Mouse (Mus musculus): ENCODE results near the gene Olfr1240. TPM values are rescaled to one million over a fixed set of nuclear protein-coding genes. Genes with fewer than 3 reads are reported as not detected.

The Olfr1240 gene
- polyA plus RNA-seq (2015; fragmentation: Nextera tagmentation; extraction: Ambion mirVana) = 0.13 and 0.14 TPM in 2 replicates

DNA sequence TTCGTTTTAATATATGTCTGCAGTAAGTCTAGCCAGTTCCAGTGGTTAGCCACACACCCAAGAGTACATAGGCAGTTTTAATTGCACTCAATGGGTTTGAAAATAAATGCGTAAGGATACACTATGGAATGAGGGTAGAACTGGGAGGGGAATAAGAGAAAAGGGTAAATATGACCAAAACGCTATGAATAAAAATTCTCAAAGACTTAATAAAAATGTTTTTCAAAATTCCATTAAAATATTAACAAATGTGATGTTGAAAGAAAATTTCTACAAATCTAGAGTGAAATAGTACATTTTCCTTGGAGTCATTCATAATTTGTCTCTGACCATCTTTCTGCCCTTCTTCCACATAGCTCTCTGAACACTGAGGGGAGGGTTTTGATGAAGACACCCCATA is at the start of gene Olfr1240:
Gene Olfr1240 (minus strand): TSS at position 101 of the 400 bp plus-strand sequence.
- H3K9ac ChIP-seq = no peak within 1 kb of the TSS
- no peaks in the 10 kb centered on the region for H3K4me1 ChIP-seq
- no peaks in the 10 kb centered on the region for H3K36me3 ChIP-seq
- 82% methylated on average over 3 of the region's 3 CpGs for WGBS
- H3K27ac ChIP-seq (replicated peaks) = no peak within 1 kb of the TSS
- ATAC-seq (ENCODE audit: insufficient number of reproducible peaks, low FRiP score, low TSS enrichment, low read depth) = no peak
- H3K27me3 ChIP-seq = no peaks in the 10 kb centered on the region
- H3K9me3 ChIP-seq (replicated peaks) = no peaks in the 10 kb centered on the region
- H3K4me3 ChIP-seq (replicated peaks) = no peak within 1 kb of the TSS
- no peak within 1 kb of the TSS for H3K4me2 ChIP-seq (replicated peaks)

DNA sequence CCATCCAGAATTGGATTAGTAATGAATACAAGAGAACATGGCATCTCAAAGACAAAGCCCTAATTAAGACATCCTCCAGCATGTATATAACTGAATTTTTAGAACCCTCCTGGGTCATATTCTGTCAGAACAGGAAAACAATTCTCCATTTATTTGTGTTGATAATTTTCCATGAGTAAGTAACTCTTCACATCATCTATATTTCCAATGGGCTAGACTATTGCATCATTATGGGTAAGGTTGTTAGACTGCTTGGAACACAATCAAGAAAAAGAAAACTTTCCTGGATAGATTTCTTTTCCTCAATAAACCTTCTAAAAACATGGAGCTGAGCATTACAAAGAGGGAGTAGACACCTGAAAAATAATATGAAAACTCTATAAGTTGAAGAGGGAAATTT is 44.2 kb upstream of the Olfr1240 start, which contains the start of gene Olfr1241:
Gene Olfr1241 (minus strand): TSS at position 101 of the 400 bp plus-strand sequence.
- H3K4me3 ChIP-seq (replicated peaks) = no peak within 1 kb of the TSS
- no peaks in the 10 kb centered on the region for H3K9me3 ChIP-seq (replicated peaks)
- no peaks in the 10 kb centered on the region for H3K4me1 ChIP-seq
- ATAC-seq (ENCODE audit: insufficient number of reproducible peaks, low FRiP score, low TSS enrichment, low read depth) = no peak
- no peaks in the 10 kb centered on the region for H3K27me3 ChIP-seq
- no peak within 1 kb of the TSS for H3K9ac ChIP-seq
- H3K36me3 ChIP-seq = no peaks in the 10 kb centered on the region
- H3K27ac ChIP-seq (replicated peaks) = no peak within 1 kb of the TSS
- no peak within 1 kb of the TSS for H3K4me2 ChIP-seq (replicated peaks)

DNA sequence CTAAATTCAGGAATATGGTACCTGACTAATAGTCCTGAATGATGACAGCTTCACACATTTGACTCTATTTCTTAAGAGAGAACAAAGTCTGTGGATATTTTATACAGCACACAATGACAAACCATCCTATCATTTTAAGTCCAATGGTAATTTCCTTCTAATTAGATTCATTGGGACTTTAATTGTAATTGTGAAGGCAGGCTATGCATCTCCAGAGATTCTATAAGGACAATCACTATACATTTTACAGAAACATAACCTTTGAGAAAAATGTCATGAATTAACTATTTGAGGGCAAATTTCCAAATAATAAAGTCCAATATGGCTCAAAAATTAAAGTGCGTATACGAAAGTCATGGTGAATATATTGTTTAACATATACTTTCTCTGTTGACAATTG is 22.5 kb downstream of the Olfr1240 start, which contains the start of gene Olfr1239:
Gene Olfr1239 (minus strand): TSS at position 101 of the 400 bp plus-strand sequence.
- no peaks in the 10 kb centered on the region for H3K9me3 ChIP-seq (replicated peaks)
- WGBS = 92% methylated on average over 2 of the region's 2 CpGs
- H3K4me1 ChIP-seq = no peaks in the 10 kb centered on the region
- no peak within 1 kb of the TSS for H3K4me3 ChIP-seq (replicated peaks)
- H3K27ac ChIP-seq (replicated peaks) = no peak within 1 kb of the TSS
- ATAC-seq (ENCODE audit: insufficient number of reproducible peaks, low FRiP score, low TSS enrichment, low read depth) = no peak
- H3K9ac ChIP-seq = no peak within 1 kb of the TSS
- no peaks in the 10 kb centered on the region for H3K27me3 ChIP-seq
- H3K36me3 ChIP-seq = no peaks in the 10 kb centered on the region
- no peak within 1 kb of the TSS for H3K4me2 ChIP-seq (replicated peaks)

DNA sequence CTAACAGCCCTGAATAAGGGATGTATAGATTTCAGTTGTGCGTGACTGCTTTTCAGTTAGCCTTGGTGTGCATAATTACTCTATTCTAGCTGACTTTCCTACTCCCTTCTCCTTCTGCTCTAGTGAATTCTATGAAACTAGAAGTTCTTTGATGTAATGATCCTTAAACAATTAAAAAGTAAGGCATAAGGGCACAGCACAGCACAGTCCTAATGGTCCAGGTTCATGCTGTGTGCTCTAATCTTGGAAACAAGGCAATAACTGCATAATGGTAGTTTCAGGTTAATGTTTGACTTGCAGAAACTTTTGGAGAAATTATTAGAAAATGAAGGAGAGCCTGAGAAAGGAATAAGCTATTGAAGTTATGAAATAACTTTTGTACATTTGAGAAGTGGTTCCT is 28.2 kb downstream of the Olfr1240 start:
- Histone ChIP-seq H3K4me3 (replicated peaks) (no peak overlapping the region), H3K36me3 (no peaks in the 10 kb centered on the region), H3K27me3 (no peaks in the 10 kb centered on the region), H3K4me2 (replicated peaks) (no peak overlapping the region), H3K9me3 (replicated peaks) (no peaks in the 10 kb centered on the region), H3K27ac (replicated peaks) (no peak overlapping the region), H3K9ac (no peak overlapping the region), H3K4me1 (no peaks in the 10 kb centered on the region)
- no peak for ATAC-seq (ENCODE audit: insufficient number of reproducible peaks, low FRiP score, low TSS enrichment, low read depth)
- WGBS = 93% methylated on average over 1 of the region's 1 CpGs

DNA sequence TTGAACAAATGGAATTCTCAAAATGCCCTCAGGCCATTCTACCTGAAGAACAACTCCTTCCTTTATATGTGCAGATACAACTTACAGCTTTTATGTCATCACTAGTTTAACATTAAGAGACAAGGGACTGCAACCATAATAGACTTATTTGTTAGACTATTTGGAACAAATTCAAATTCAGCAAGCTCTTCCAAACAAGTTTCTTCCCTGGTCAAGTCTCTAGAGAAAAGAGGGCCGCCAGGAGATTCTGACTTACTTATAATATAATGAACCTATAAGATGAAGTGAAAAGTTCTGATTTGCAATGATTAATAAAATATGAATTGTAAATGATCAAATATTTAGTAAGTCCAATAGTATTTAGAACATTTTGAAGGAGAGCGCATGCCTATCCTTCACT is 33.2 kb downstream of the Olfr1240 start, which contains the start of gene Olfr1238:
Gene Olfr1238 (minus strand): TSS at position 101 of the 400 bp plus-strand sequence.
- WGBS = 83% methylated on average over 2 of the region's 2 CpGs
- Histone ChIP-seq H3K9me3 (replicated peaks) (no peaks in the 10 kb centered on the region), H3K36me3 (no peaks in the 10 kb centered on the region), H3K4me1 (no peaks in the 10 kb centered on the region), H3K4me2 (replicated peaks) (no peak within 1 kb of the TSS), H3K27me3 (no peaks in the 10 kb centered on the region), H3K9ac (no peak within 1 kb of the TSS), H3K27ac (replicated peaks) (no peak within 1 kb of the TSS), H3K4me3 (replicated peaks) (no peak within 1 kb of the TSS)
- ATAC-seq (ENCODE audit: insufficient number of reproducible peaks, low FRiP score, low TSS enrichment, low read depth) = no peak

DNA sequence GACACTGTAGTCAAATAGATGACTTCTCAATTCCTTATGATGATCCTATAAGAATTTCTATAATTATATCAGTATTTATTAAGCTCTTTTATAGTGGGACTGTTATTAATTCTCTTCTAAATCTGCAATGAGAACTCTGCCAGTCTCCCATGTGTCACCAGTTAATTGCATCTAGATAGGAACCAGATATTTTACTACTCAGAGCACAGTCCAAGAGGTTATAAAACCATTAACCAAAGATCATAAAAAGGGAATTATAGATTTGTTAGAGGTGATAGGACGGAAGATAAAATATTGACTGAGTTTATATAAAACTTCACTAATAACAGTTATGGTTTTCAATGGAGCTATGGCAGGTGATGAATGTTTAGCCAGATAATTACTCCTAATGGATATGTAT is 41.9 kb downstream of the Olfr1240 start:
- 83% methylated on average over 1 of the region's 1 CpGs for WGBS
- Histone ChIP-seq H3K36me3 (no peaks in the 10 kb centered on the region), H3K9me3 (replicated peaks) (no peaks in the 10 kb centered on the region), H3K27me3 (no peaks in the 10 kb centered on the region), H3K4me2 (replicated peaks) (no peak overlapping the region), H3K4me1 (no peaks in the 10 kb centered on the region), H3K9ac (no peak overlapping the region), H3K27ac (replicated peaks) (no peak overlapping the region), H3K4me3 (replicated peaks) (no peak overlapping the region)
- no peak for ATAC-seq (ENCODE audit: insufficient number of reproducible peaks, low FRiP score, low TSS enrichment, low read depth)

Other genes starting within 250 kb of the Olfr1240 start
- gene Olfr1226, start 243.0 kb downstream of the Olfr1240 start, polyA plus RNA-seq (2015; fragmentation: Nextera tagmentation; extraction: Ambion mirVana) = not detected in 2 replicates
- gene Olfr1228, start 188.9 kb downstream of the Olfr1240 start, polyA plus RNA-seq (2015; fragmentation: Nextera tagmentation; extraction: Ambion mirVana) = not detected in 2 replicates
- gene Olfr1229, start 155.0 kb downstream of the Olfr1240 start, polyA plus RNA-seq (2015; fragmentation: Nextera tagmentation; extraction: Ambion mirVana) = not detected in 2 replicates
- gene Olfr1230, start 145.7 kb downstream of the Olfr1240 start, polyA plus RNA-seq (2015; fragmentation: Nextera tagmentation; extraction: Ambion mirVana) = not detected in 2 replicates
- gene Olfr1231, start 135.9 kb downstream of the Olfr1240 start, polyA plus RNA-seq (2015; fragmentation: Nextera tagmentation; extraction: Ambion mirVana) = 0.11 TPM in 1 of 2 replicates, not detected in the other
- gene Olfr1232, start 113.3 kb downstream of the Olfr1240 start, polyA plus RNA-seq (2015; fragmentation: Nextera tagmentation; extraction: Ambion mirVana) = not detected in 2 replicates
- not detected in 2 replicates for gene Olfr1233, start 100.6 kb downstream of the Olfr1240 start, polyA plus RNA-seq (2015; fragmentation: Nextera tagmentation; extraction: Ambion mirVana)
- 0.08 TPM in 1 of 2 replicates, not detected in the other for gene Olfr1234, start 78.1 kb downstream of the Olfr1240 start, polyA plus RNA-seq (2015; fragmentation: Nextera tagmentation; extraction: Ambion mirVana)
- not detected in 2 replicates for gene Olfr1238, start 33.3 kb downstream of the Olfr1240 start, polyA plus RNA-seq (2015; fragmentation: Nextera tagmentation; extraction: Ambion mirVana)
- gene Olfr1239, start 22.6 kb downstream of the Olfr1240 start, polyA plus RNA-seq (2015; fragmentation: Nextera tagmentation; extraction: Ambion mirVana) = 0.12 TPM in 1 of 2 replicates, not detected in the other
- gene Olfr1241, start 44.1 kb upstream of the Olfr1240 start, polyA plus RNA-seq (2015; fragmentation: Nextera tagmentation; extraction: Ambion mirVana) = not detected in 2 replicates
- gene Olfr1242, start 55.3 kb upstream of the Olfr1240 start, polyA plus RNA-seq (2015; fragmentation: Nextera tagmentation; extraction: Ambion mirVana) = not detected in 2 replicates
- not detected in 2 replicates for gene Olfr1243, start 88.5 kb upstream of the Olfr1240 start, polyA plus RNA-seq (2015; fragmentation: Nextera tagmentation; extraction: Ambion mirVana)
- gene Olfr1245, start 135.4 kb upstream of the Olfr1240 start, polyA plus RNA-seq (2015; fragmentation: Nextera tagmentation; extraction: Ambion mirVana) = not detected in 2 replicates
- not detected in 2 replicates for gene Olfr1246, start 150.2 kb upstream of the Olfr1240 start, polyA plus RNA-seq (2015; fragmentation: Nextera tagmentation; extraction: Ambion mirVana)
- 0.05 TPM in 1 of 2 replicates, not detected in the other for gene Olfr1247, start 171.1 kb upstream of the Olfr1240 start, polyA plus RNA-seq (2015; fragmentation: Nextera tagmentation; extraction: Ambion mirVana)
- gene Olfr1248, start 175.2 kb upstream of the Olfr1240 start, polyA plus RNA-seq (2015; fragmentation: Nextera tagmentation; extraction: Ambion mirVana) = not detected in 2 replicates
- not detected in 2 replicates for gene Olfr1249, start 192.0 kb upstream of the Olfr1240 start, polyA plus RNA-seq (2015; fragmentation: Nextera tagmentation; extraction: Ambion mirVana)
- not detected in 2 replicates for gene Olfr1250, start 218.5 kb upstream of the Olfr1240 start, polyA plus RNA-seq (2015; fragmentation: Nextera tagmentation; extraction: Ambion mirVana)
- gene Olfr1251, start 228.9 kb upstream of the Olfr1240 start, polyA plus RNA-seq (2015; fragmentation: Nextera tagmentation; extraction: Ambion mirVana) = not detected in 2 replicates

Data from embryonic facial prominence, embryonic 15.5 days (tissue).